Mouse (Mus musculus) liver, postnatal 0 days (tissue): Measurements from ENCODE around the gene Camkmt.

Source experiments
- CTCF ChIP-seq: sonication (generic); IDR thresholded peaks from 2 replicates; pipeline ENCODE4 v1.5.1; 2016; ENCODE audit warnings: antibody characterized with exemption, low read depth
- EP300 ChIP-seq: IDR thresholded peaks from 2 replicates; pipeline ENCODE4 v1.6.1; 2016; ENCODE audit warnings: antibody characterized with exemption, low read depth, mild to moderate bottlenecking

- no peak for TF ChIP-seq CTCF
- no peak for TF ChIP-seq EP300
These were observed 302.9 kb downstream of the Camkmt start for GRCm38 (mm10) chr17:85393091-85393890.
